Mouse (Mus musculus) liver, embryonic 14.5 days (tissue): Measurements from ENCODE around the gene Spon1.

ENCODE experiments used
- CTCF ChIP-seq: IDR thresholded peaks from 2 replicates; pipeline ENCODE4 v1.5.1; 2016; ENCODE audit warnings: antibody characterized with exemption, low read depth, control low read depth
- EP300 ChIP-seq: IDR thresholded peaks from 2 replicates; pipeline ENCODE4 v1.6.1; 2016; ENCODE audit warnings: antibody characterized with exemption, low read depth

DNA sequence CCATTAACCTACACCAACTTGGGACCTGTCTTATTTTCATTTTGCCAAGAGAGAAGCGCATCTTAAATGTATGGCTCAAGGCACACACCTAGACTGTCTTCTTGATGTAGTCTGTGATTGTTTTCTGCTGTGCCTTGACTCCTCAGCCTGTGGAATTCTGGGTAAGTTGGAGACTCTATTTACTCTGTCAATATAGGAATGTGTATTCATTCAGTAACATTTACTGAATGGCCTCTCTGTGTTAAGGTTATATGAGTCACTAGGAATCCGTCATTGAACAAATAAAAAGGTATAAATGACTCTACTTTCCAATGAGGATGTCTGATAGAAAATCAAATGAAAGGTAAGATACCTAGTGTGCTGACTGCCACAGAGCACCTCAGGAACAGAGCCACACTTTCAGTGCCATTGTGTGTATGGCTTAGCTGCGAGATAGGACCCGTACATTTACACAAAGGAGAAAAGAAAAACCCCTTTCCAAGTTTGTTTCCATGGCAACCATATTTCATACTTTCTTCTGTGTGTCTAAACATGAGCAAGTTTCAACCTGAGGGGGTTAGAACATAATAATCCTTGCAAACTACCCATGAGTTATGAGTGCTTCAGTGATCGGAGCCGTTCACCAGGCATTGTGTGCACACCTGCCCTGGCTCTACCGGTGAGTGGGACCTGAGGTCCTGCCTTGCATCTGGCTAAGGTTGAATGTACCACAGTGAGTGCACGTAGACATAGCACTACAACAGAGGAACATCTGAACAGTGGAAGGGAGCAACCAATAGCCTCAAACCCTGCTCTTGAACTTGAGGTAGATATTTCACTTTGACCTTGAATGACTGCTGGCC, 35.2 kb upstream of the Spon1 start:
- TF ChIP-seq CTCF (no peak), EP300 (no peak)
